Mouse (Mus musculus) megakaryocyte progenitor cell, adult 5-6 weeks (primary cell): ENCODE data around the gene Pkd1. TPM values are rescaled to one million over a fixed set of nuclear protein-coding genes. Genes with fewer than 3 reads are reported as not detected.

Experiments used
- ATAC-seq: replicated peaks from 2 replicates; pipeline ENCODE4 v1.8.0; 2016; ENCODE audit warnings: mild to moderate bottlenecking, moderate TSS enrichment, inconsistent platforms; ENCODE audit not compliant: poor library complexity
- total RNA-seq, 2 experiments: library from RNA; stranded (forward) in 1 of 2; stranded (reverse) in 1 of 2; fragments of 157-497, 149-512 nt in 1 of 2; fragments of 200-1000 nt in 1 of 2; gene quantifications; 2 replicates each; pipeline versions ENCODE4 v1.2.3 to v1.2.4; 2015 to 2017

Gene Pkd1
- total RNA-seq, 2 experiments from 2014 or later = 10.6 to 15.1 TPM

GRCm38 (mm10) chr17:24597989-24598388 lies 48.4 kb downstream of the Pkd1 start:
- ATAC-seq = no peak

DNA sequence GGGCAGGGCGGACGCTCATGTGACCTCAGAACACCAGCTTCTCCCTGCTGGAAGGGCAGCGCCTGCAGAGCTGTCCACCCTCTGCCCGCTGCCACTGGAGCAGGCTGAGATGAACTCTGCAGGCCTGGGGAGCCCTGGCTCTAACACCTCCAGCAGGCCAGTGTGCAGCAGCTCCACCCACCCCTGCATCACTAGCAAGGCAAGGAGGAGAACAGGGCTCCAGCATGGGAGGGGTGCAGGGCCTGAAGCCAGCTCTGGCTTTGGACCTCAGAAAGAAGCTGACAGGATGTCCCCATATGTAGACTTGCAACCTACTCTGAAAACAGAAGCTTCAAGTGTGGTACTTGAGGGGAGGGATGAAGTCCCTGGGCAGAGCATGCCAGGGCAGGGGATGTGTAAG lies 50.9 kb downstream of the Pkd1 start:
- ATAC-seq = no peak

GRCm38 (mm10) chr17:24603961-24604360 lies 54.3 kb downstream of the Pkd1 start:
- 0 out of 2 replicates have a peak, but pooled peaks have one; percentile 14 for ATAC-seq

GRCm38 (mm10) chr17:24604557-24604956 lies 54.9 kb downstream of the Pkd1 start:
- ATAC-seq = no peak

DNA sequence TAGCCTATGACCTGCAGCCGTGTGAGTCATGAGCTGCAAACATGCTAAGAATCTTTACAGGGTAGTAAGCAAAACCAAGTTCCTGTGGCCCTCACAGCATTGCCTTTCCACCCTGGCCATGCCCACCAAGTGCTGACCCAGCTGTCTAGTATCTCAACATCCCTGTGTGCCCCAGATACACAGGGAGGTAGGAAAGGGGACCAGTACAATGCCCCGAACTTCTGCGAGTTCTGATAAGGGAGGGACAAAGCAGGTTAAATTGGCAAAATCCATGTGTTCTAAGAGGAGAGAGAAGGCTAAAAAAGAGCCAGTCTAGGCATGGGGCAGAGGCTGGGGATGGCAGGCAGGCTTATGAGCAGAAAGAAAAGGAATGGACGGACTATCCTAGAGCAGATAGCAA lies 58.7 kb downstream of the Pkd1 start:
- ATAC-seq = peak; percentile 46

DNA sequence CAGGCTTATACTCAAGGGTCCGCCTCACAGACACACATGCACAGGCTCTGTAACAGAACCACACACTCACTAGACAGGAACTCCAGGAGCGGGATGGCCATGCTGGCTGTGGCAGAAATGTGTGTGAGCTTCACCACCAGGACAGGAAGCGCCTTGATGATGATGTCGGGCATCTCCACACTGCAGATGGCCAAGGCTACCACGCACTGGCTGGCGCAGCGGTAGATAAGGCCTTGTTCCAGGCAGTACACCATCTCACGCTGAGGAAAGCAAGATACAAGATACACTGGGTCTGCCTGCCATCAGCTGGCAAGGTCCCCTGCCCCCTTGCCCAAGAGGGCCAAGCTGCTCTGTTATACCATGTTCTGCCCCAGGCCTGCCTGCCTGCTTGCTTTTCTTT lies 59.2 kb downstream of the Pkd1 start:
- peak; percentile 85 for ATAC-seq

GRCm38 (mm10) chr17:24610711-24611110 lies 61.1 kb downstream of the Pkd1 start:
- ATAC-seq = peak; percentile 77

DNA sequence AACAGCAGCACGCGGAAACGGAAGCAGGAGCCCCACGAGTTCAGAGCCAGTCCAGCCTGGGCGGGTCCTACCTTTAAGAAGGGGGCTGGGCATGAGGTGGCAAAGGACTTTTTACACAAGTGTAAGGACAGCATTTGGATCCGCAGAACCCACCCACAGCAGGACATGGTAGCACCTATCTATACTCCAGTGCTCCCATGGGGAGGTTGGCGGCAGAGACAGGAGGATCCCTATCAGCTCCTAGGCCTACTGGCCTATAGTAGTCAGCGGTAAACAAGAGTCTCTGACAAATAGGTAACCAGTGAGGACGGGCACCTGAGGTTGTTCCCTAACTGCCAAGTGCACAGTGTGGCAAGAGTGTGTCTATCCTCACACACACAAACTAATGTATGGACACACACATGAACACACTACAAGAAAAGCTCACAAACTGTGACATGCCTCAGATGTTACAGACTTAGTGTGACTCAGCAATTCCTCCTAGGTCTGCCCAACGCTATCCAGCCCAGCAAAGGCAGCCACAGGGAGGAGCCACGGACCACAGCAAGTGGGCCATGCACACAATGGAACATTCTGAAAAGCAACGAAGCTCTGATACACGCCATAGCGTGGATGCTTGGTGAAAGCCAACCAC lies 68.0 kb downstream of the Pkd1 start:
- peak; percentile 95 for ATAC-seq

- ATAC-seq = no peak
Measured at GRCm38 (mm10) chr17:24625472-24625871, 75.8 kb downstream of the Pkd1 start.

GRCm38 (mm10) chr17:24628646-24629045 lies 79.0 kb downstream of the Pkd1 start:
- peak; percentile 81 for ATAC-seq

- no peak for ATAC-seq
Measured at GRCm38 (mm10) chr17:24630072-24630471, 80.4 kb downstream of the Pkd1 start.

GRCm38 (mm10) chr17:24632167-24632812 lies 82.7 kb downstream of the Pkd1 start, which contains the start of the genes Tsc2 and Nthl1:
Tsc2 (minus strand) TSS chr17:24632630.
Nthl1 (plus strand) TSS chr17:24632680.
- ATAC-seq = peak; percentile 85

- ATAC-seq = 0 out of 2 replicates have a peak, but pooled peaks have one; percentile 27
Measured at GRCm38 (mm10) chr17:24632813-24633449, 83.3 kb downstream of the Pkd1 start.

- ATAC-seq = no peak
Measured at GRCm38 (mm10) chr17:24633831-24634230, 84.2 kb downstream of the Pkd1 start.

DNA sequence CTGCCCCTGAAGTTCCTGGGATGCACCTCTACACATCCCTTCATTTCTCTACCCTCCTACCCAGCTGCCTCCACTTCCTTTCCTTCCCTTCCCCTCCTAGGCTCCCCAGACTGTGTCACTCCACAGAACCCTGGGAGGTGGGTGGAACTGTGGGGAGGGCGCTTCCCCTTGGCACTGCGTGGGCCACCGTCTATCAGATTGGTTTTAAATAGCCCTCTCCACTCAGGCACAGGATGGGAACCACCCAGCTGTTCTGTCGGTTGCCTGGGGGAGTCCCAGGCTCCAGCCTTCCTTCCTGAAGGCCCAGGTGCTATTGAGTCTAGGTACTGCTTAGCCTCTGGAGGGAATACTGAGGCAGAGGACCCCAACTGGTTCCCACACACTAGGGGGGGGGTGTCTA lies 85.4 kb downstream of the Pkd1 start:
- no peak for ATAC-seq

GRCm38 (mm10) chr17:24635694-24636093 lies 86.1 kb downstream of the Pkd1 start:
- ATAC-seq = no peak

DNA sequence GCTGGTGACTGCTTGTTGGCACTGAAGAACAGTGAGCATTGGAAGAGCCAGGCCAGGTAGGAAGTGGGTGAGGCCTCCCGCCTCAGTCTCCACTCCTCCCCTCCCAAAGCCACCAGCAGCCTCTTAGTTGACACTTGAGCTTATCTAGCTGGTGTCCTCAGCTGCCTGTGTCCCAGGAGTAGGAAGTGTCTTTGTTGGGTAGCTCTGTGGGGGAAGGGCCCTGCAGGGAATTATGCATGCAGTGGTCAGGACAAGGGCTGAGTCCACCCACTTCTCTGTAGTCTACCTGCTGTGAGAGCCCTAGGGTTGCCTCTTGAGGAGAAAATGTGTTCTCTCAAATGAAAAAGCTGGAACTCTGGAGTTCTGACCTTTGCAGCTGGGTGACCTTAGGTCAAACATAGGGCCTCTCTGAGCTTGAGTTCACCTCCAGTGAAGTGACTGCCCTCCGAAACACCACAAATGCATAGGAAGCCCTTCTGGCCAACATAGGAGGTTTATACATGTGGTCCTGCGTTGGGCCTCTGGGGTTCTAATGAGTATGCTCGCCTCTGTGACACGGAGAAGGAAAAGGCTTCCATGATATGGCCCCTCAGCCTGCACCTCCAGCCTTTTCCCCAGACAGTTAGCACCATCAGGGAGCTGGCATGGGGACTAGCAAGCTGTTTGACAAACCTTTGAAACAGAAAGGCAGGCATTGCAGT lies 87.3 kb downstream of the Pkd1 start:
- ATAC-seq = no peak

- ATAC-seq = no peak
Measured at GRCm38 (mm10) chr17:24638214-24638613, 88.6 kb downstream of the Pkd1 start.

DNA sequence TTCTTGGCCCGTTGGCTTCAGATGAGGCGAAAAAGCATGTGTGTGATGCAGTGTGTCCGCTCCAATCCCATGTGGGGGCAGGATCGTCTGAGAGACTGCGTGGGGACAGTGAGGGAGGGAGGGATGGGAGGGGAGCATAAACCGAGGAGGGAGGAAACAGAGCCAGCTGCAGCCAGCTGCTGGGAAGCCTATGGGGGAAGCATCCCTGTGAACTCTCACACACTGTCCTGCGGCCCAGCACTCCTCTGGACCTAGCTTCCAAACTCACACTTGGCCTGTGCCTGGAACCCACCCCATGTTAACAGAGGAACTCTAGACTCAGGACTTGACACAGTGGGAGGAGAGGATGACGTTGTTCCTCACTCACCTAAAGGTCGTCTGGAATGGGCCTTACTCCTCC lies 89.2 kb downstream of the Pkd1 start:
- ATAC-seq = no peak

GRCm38 (mm10) chr17:24639571-24639988 lies 89.9 kb downstream of the Pkd1 start:
- no peak for ATAC-seq

DNA sequence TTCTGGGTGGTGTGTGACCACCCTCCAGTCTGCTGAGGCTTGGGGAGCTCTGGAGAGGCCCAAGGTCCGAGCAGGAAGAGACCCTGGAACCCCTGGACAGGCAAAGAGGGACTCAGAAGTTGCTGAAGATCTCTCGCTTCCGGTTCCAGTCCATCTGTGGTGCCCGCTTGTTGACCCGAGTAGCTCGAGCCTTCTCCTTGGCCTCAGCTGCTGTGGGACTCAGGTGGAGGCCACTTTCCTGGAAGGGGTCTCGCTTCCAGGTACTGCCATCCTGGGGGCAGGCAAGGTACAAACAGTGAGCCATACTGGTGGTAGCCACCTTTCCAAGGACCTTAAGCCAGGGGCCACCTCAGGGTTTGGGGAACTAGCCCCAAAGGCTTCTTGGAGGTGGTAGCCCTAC lies 90.5 kb downstream of the Pkd1 start:
- no peak for ATAC-seq
